Mouse (Mus musculus) stomach, embryonic 15.5 days (tissue): ENCODE results near the gene Fam193a. TPM values are rescaled to one million over a fixed set of nuclear protein-coding genes. Genes with fewer than 3 reads are reported as not detected.

Experiments
- ATAC-seq: fragments of 200-750 bp; cut with Nextera tagmentation; 2 replicates; pipeline ENCODE4 v1.8.0; 2017; ENCODE audit warnings: low read depth, moderate number of reproducible peaks, moderate TSS enrichment; ENCODE audit not compliant: insufficient read depth, low FRiP score
- H3K27ac ChIP-seq: fragments of 300-500 bp; sonication (generic); 2 replicates; pipeline ENCODE4 v1.5.1; 2015; ENCODE audit warnings: mild to moderate bottlenecking, inconsistent platforms
- H3K27me3 ChIP-seq: fragments of 300-500 bp; sonication (generic); replicated peaks from 2 replicates; pipeline ENCODE4 v1.6.1; 2015; ENCODE audit warnings: inconsistent platforms
- H3K36me3 ChIP-seq: fragments of 300-500 bp; sonication (generic); 2 replicates; pipeline ENCODE4 v1.6.1; 2015; ENCODE audit warnings: inconsistent platforms
- H3K4me1 ChIP-seq: fragments of 300-500 bp; sonication (generic); 2 replicates; pipeline ENCODE4 v1.6.1; 2015; ENCODE audit warnings: inconsistent platforms
- H3K4me2 ChIP-seq: fragments of 300-500 bp; sonication (generic); 2 replicates; pipeline ENCODE4 v1.6.1; 2015; ENCODE audit warnings: mild to moderate bottlenecking, inconsistent platforms
- H3K4me3 ChIP-seq: fragments of 300-500 bp; sonication (generic); replicated peaks from 2 replicates; pipeline ENCODE4 v1.5.1; 2015; ENCODE audit warnings: inconsistent platforms
- H3K9ac ChIP-seq: fragments of 300-500 bp; sonication (generic); 2 replicates; pipeline ENCODE4 v1.6.1; 2015; ENCODE audit warnings: inconsistent platforms
- H3K9me3 ChIP-seq: fragments of 300-500 bp; sonication (generic); 2 replicates; pipeline ENCODE4 v1.6.1; 2016; ENCODE audit warnings: inconsistent platforms
- WGBS: fragments of 180-500 bp; shearing (Covaris S2); methylation state at CpG from one replicate; pipeline ENCODE4 v1.1.7; 2015; 5-methylcytosine and 5-hydroxymethylcytosine counted together
- polyA plus RNA-seq: library from polyadenylated mRNA; unstranded; fragments of >200 nt; fragmentation: Nextera tagmentation; extraction: Ambion mirVana; gene quantifications from 2 replicates; pipeline ENCODE4 v1.2.1, GENCODE M21; 2015

The Fam193a gene
- polyA plus RNA-seq, 1 experiment from 2014 or later: 11.8 TPM

- no peaks in the 10 kb centered on the region for H3K4me1 ChIP-seq
- H3K9me3 ChIP-seq: no peaks in the 10 kb centered on the region
- H3K27me3 ChIP-seq: no peaks in the 10 kb centered on the region
- H3K9ac ChIP-seq: no peak overlapping the region
- no peak overlapping the region for H3K27ac ChIP-seq
- H3K4me2 ChIP-seq: no peak overlapping the region
- no peak for ATAC-seq
- no peak overlapping the region for H3K4me3 ChIP-seq
- H3K36me3 ChIP-seq: peaks cover 46% of the 10 kb centered on the region
- 72% methylated on average over 3 of the region's 3 CpGs for WGBS
Observed at GRCm38 (mm10) chr5:34480926-34481325, 111.2 kb downstream of the Fam193a start.

DNA sequence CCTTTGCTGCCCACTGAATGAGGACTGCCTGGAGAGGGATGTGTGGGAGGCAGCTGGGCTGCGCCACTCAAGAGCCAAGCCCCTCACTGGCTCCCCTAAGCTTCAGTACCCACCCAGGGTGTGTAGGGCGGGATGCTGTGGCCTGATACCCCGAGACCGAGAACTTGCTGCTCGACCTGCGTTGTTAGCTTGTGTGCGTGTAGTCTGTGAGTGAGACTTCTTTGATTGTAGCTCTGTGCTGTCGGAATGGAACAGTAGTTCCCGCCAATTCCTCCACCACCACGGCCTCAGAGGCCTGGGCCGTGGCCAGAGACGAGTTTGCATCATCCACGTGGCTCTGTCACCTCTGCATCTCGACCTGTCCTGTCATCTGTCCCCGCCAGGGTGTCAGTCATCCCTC, 116.0 kb downstream of the Fam193a start:
- Histone ChIP-seq H3K4me2 (no peak overlapping the region), H3K4me3 (no peak overlapping the region), H3K9ac (no peak overlapping the region), H3K36me3 (peaks cover 31% of the 10 kb centered on the region), H3K27ac (no peak overlapping the region), H3K27me3 (no peaks in the 10 kb centered on the region), H3K9me3 (no peaks in the 10 kb centered on the region), H3K4me1 (no peaks in the 10 kb centered on the region)
- ATAC-seq: no peak
- WGBS: 86% methylated on average over 15 of the region's 15 CpGs

DNA sequence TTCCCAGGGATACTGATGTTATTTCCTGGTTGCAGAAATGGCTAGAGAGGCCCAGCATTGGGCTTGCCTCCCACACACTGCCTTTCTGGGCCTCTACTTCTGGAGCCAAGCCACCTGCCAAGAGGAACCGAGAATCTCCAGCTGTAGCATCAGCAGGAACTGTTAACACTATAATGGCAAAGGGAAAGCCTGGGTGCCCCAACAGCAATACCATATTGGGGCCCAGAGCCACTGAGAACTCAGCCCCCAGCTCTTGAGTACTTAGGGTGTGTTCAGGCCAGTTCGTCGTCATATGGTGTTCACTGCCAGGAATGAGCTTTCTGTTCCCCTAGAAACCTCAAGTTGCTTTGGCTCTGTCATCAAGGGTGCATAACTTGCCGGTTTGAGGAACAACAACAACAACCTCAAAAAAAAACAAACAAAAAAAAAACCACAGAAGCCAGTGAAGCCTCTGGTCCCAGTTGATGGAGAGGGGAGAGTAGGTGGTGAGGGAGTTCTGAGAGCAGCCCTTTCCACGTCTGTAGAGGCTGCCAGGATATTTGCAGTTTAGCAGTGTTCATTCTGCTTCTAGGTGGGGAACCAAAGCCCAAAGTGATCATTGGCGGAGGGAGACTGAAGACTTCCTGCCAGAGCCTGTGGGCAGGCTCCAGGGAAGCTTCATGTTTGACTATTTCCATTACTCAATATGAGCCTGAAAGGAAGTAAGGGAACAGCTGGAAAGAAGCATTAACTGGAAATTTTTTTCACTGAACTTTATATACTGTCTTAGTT, 117.8 kb downstream of the Fam193a start:
- WGBS: 64% methylated on average over 6 of the region's 6 CpGs
- no peak for ATAC-seq
- H3K27me3 ChIP-seq: no peaks in the 10 kb centered on the region
- H3K9me3 ChIP-seq: no peaks in the 10 kb centered on the region
- no peak overlapping the region for H3K4me3 ChIP-seq
- no peak overlapping the region for H3K9ac ChIP-seq
- H3K4me2 ChIP-seq: no peak overlapping the region
- no peaks in the 10 kb centered on the region for H3K4me1 ChIP-seq
- H3K27ac ChIP-seq: 0 out of 2 replicates have a peak overlapping the region, but pooled peaks have one; percentile 16
- H3K36me3 ChIP-seq: peaks cover 19% of the 10 kb centered on the region

GRCm38 (mm10) chr5:34488741-34489417, 119.1 kb downstream of the Fam193a start:
- Histone ChIP-seq H3K27me3 (no peaks in the 10 kb centered on the region), H3K9me3 (no peaks in the 10 kb centered on the region), H3K9ac (no peak overlapping the region), H3K27ac (no peak overlapping the region), H3K4me1 (no peaks in the 10 kb centered on the region), H3K36me3 (peaks cover 16% of the 10 kb centered on the region), H3K4me2 (no peak overlapping the region), H3K4me3 (no peak overlapping the region)
- WGBS: 75% methylated on average over 6 of the region's 6 CpGs
- no peak for ATAC-seq

DNA sequence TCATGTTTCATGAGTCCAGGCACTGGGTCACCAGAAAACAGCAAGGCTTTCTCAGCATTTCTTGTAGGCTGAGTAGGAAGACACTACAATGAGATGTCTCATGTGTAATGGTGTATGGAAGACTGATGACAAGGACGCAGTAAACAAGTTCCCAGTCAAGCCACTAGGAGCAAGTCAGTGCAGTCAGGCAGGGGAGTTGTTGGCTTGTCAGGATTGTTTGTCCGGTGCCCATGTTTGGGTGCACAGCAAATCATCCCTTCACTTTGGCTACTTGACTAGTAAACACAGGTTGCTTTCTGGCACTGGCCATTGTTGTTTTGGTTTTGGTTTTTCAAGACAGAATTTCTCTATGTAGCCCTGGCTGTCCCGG, 119.7 kb downstream of the Fam193a start:
- WGBS: 89% methylated on average over 3 of the region's 3 CpGs
- Histone ChIP-seq H3K27ac (no peak overlapping the region), H3K4me2 (no peak overlapping the region), H3K27me3 (no peaks in the 10 kb centered on the region), H3K4me1 (no peaks in the 10 kb centered on the region), H3K9ac (no peak overlapping the region), H3K36me3 (peaks cover 16% of the 10 kb centered on the region), H3K9me3 (no peaks in the 10 kb centered on the region), H3K4me3 (no peak overlapping the region)
- no peak for ATAC-seq

DNA sequence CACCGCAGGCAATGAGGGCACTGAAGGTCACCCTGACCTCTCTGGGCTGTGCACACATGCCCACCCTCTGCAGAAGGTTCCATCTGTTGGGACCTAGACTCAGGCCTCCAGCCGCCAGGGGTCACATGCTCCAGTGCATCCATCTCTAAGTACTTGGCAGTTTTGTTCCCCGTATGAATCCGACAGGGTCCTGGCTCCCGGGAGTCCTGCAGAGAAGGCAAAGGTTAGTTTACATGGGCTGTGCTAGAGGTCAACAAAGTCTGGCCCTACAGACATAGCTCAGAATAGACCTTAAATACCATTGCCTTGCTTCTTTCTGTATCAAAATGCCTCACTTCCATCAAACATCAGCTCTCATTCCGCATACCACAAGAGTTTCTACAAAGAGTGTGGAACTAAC, 127.0 kb downstream of the Fam193a start:
- no peak overlapping the region for H3K27ac ChIP-seq
- H3K9ac ChIP-seq: no peak overlapping the region
- H3K27me3 ChIP-seq: no peaks in the 10 kb centered on the region
- H3K4me2 ChIP-seq: no peak overlapping the region
- 46% methylated on average over 6 of the region's 6 CpGs for WGBS
- no peaks in the 10 kb centered on the region for H3K4me1 ChIP-seq
- ATAC-seq: no peak
- H3K9me3 ChIP-seq: no peaks in the 10 kb centered on the region
- no peak overlapping the region for H3K4me3 ChIP-seq
- no peaks in the 10 kb centered on the region for H3K36me3 ChIP-seq

- ATAC-seq: no peak
- Histone ChIP-seq H3K4me1 (no peaks in the 10 kb centered on the region), H3K27ac (no peak overlapping the region), H3K36me3 (peaks cover 5% of the 10 kb centered on the region), H3K27me3 (no peaks in the 10 kb centered on the region), H3K4me3 (no peak overlapping the region), H3K9ac (no peak overlapping the region), H3K4me2 (no peak overlapping the region), H3K9me3 (no peaks in the 10 kb centered on the region)
- WGBS: 74% methylated on average over 5 of the region's 5 CpGs
Observed at GRCm38 (mm10) chr5:34500886-34501285, 131.2 kb downstream of the Fam193a start.

- Histone ChIP-seq H3K9ac (no peak overlapping the region), H3K9me3 (no peaks in the 10 kb centered on the region), H3K27ac (no peak overlapping the region), H3K36me3 (peaks cover 5% of the 10 kb centered on the region), H3K27me3 (no peaks in the 10 kb centered on the region), H3K4me1 (no peaks in the 10 kb centered on the region), H3K4me2 (no peak overlapping the region), H3K4me3 (no peak overlapping the region)
- WGBS: 62% methylated on average over 3 of the region's 3 CpGs
- ATAC-seq: no peak
Observed at GRCm38 (mm10) chr5:34501588-34501987, 131.9 kb downstream of the Fam193a start.

DNA sequence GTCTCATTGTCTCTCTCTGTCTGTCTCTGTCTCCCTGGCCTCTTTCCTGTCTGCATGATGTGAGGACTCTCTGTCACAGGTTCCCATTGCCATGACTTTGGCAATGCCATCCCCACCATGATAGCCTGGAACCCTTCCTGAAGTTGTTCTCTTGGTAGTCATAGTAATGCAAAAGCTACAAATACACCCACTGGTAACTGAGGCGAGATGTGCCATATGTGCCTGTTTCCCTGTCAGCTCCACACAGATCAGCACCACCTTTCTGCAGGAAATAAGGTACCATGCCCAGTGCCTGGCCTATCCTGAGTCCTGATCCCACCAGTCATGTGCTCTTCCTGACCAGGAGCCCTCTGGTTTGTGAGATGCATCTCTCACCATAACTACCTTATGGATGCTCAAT, 132.7 kb downstream of the Fam193a start:
- Histone ChIP-seq H3K4me1 (no peaks in the 10 kb centered on the region), H3K27ac (no peak overlapping the region), H3K9me3 (no peaks in the 10 kb centered on the region), H3K9ac (no peak overlapping the region), H3K4me3 (no peak overlapping the region), H3K36me3 (peaks cover 5% of the 10 kb centered on the region), H3K4me2 (no peak overlapping the region), H3K27me3 (no peaks in the 10 kb centered on the region)
- WGBS: 90% methylated on average over 1 of the region's 1 CpGs
- no peak for ATAC-seq

- Histone ChIP-seq H3K9ac (no peak overlapping the region), H3K4me3 (no peak overlapping the region), H3K4me2 (no peak overlapping the region), H3K27ac (no peak overlapping the region), H3K27me3 (no peaks in the 10 kb centered on the region), H3K4me1 (no peaks in the 10 kb centered on the region), H3K9me3 (no peaks in the 10 kb centered on the region), H3K36me3 (peaks cover 5% of the 10 kb centered on the region)
- 83% methylated on average over 6 of the region's 6 CpGs for WGBS
- no peak for ATAC-seq
Observed at GRCm38 (mm10) chr5:34502821-34503220, 133.1 kb downstream of the Fam193a start.

- Histone ChIP-seq H3K4me3 (no peak overlapping the region), H3K27ac (no peak overlapping the region), H3K36me3 (no peaks in the 10 kb centered on the region), H3K9ac (no peak overlapping the region), H3K27me3 (no peaks in the 10 kb centered on the region), H3K4me1 (peaks cover 5% of the 10 kb centered on the region), H3K9me3 (no peaks in the 10 kb centered on the region), H3K4me2 (no peak overlapping the region)
- 84% methylated on average over 3 of the region's 3 CpGs for WGBS
- no peak for ATAC-seq
Observed at GRCm38 (mm10) chr5:34512486-34512885, 142.8 kb downstream of the Fam193a start.

- H3K9ac ChIP-seq: peak within 1 kb of the TSS; percentile 53
- ATAC-seq: peak; percentile 96
- peak within 1 kb of the TSS; percentile 90 for H3K4me2 ChIP-seq
- no peaks in the 10 kb centered on the region for H3K36me3 ChIP-seq
- H3K27ac ChIP-seq: peak within 1 kb of the TSS; percentile 31; the same call in 1 of the 2 replicates
- H3K9me3 ChIP-seq: no peaks in the 10 kb centered on the region
- H3K4me1 ChIP-seq: peaks cover 5% of the 10 kb centered on the region
- H3K4me3 ChIP-seq: peak within 1 kb of the TSS; percentile 80
- H3K27me3 ChIP-seq: no peaks in the 10 kb centered on the region
- WGBS: under 1% methylated on average over 55 of the region's 64 CpGs
Observed at GRCm38 (mm10) chr5:34513466-34514217, 143.9 kb downstream of the Fam193a start, which contains the start of gene Tnip2. Gene Tnip2 (minus strand): TSS chr5:34513991.
